Mouse (Mus musculus) gastrocnemius, adult 2 months (tissue): Measurements from ENCODE around the gene Zbed5. TPM values are rescaled to one million over a fixed set of nuclear protein-coding genes. Genes with fewer than 3 reads are reported as not detected.
A peak's percentile ranks its signal among the peaks of the same experiment; 100 is the strongest.
"Not testable (repeated sequence)": the region's sequence is repeated elsewhere in the genome, so short reads cannot be mapped to it uniquely, and the experiment has no call there.

Experiments
- DNase-seq: peaks from one replicate; pipeline ENCODE4 v3.0.0; 2022
- H3K27ac ChIP-seq: fragments of 200-600 bp; 2 replicates; pipeline ENCODE4 v1.8.1; 2022; ENCODE audit warnings: mild to moderate bottlenecking
- H3K4me3 ChIP-seq: fragments of 200-600 bp; 2 replicates; pipeline ENCODE4 v1.8.1; 2022; ENCODE audit warnings: mild to moderate bottlenecking, moderate library complexity
- CTCF ChIP-seq: fragments of 200-600 bp; IDR thresholded peaks from 2 replicates; pipeline ENCODE4 v1.8.1; 2022; ENCODE audit warnings: antibody characterized with exemption, mild to moderate bottlenecking, moderate library complexity
- intact Hi-C: fragments of 180-260 bp; cut with DNase I; formaldehyde crosslinking; loops from one replicate; pipeline ENCODE4 v1.15.1; 2025
- total RNA-seq, 2 experiments: library from RNA; stranded (reverse); gene quantifications; 2 replicates each; pipeline ENCODE4 v1.2.3; 2021

The Zbed5 gene
- total RNA-seq, 2 experiments from 2014 or later = 0.20 to 0.45 TPM

DNA sequence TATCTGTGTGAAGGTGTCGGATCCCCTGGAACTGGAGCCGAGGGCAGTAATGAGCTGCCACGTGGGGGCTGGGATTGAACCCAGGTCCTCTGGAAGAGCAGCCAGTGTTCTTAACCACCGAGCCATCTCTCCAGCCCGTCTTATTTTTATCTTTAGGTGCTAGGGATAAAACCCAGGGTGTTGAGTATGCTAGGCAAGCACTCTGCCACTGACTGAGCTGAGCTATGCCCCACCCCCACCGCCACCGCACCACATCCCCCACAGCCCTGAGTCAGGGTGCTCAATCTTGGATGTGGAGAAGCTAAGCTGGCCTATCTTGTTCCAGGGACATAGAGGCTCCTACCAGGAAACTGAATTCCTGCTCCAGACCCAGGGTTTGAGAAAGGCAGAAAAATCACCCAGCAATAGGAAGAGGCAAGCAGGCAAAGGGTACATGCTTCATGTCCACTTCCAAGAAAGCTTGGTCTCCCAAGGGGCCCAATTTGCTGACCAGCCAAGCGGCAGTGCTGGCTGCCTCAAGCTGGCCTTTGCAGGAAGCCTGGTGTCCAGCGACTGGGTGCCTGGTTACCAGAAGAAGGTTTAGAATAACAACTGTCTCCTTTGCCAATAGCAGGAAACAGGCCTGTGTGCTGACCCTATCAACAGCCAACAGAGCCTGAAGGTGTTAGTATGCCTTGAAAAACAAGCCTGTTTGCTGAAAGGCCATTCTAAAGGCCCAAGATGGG, 17.6 kb upstream of the Zbed5 start:
- peak; percentile 89 for DNase-seq
- intact Hi-C loops = no loop called here
- Histone ChIP-seq H3K4me3 (peak overlapping the region; percentile 75), H3K27ac (peak overlapping the region; percentile 97)
- no peak for TF ChIP-seq CTCF

- intact Hi-C loops = no loop called here
- DNase-seq = peak; percentile 93
- peak overlapping the region; percentile 75 for H3K4me3 ChIP-seq
- peak overlapping the region; percentile 97 for H3K27ac ChIP-seq
- TF ChIP-seq CTCF = peak; percentile 84
Measured at GRCm38 (mm10) chr5:129878946-129879345, 16.6 kb upstream of the Zbed5 start.

- Histone ChIP-seq H3K4me3 (no peak overlapping the region), H3K27ac (no peak overlapping the region; the same call in 1 of the 2 replicates)
- DNase-seq = no peak
- intact Hi-C loops = no loop called here
- TF ChIP-seq CTCF = no peak
Measured at GRCm38 (mm10) chr5:129879888-129880287, 15.6 kb upstream of the Zbed5 start.

GRCm38 (mm10) chr5:129886271-129886670, 9.3 kb upstream of the Zbed5 start:
- intact Hi-C loops = no loop called here
- no peak for TF ChIP-seq CTCF
- peak overlapping the region; percentile 98 for H3K27ac ChIP-seq
- H3K4me3 ChIP-seq = peak overlapping the region; percentile 76
- no peak for DNase-seq

GRCm38 (mm10) chr5:129886911-129887636, 8.4 kb upstream of the Zbed5 start, which contains the start of gene Chchd2:
TSS of gene Chchd2 (minus strand) at chr5:129887470.
- Histone ChIP-seq H3K27ac (peak within 1 kb of the TSS; percentile 98), H3K4me3 (peak within 1 kb of the TSS; percentile 76)
- intact Hi-C loops = no loop called here
- TF ChIP-seq CTCF = no peak
- DNase-seq = peak; percentile 94

GRCm38 (mm10) chr5:129890390-129890789, 5.1 kb upstream of the Zbed5 start:
- DNase-seq, H3K4me3 ChIP-seq, H3K27ac ChIP-seq, intact Hi-C loops: not testable (repeated sequence)

DNA sequence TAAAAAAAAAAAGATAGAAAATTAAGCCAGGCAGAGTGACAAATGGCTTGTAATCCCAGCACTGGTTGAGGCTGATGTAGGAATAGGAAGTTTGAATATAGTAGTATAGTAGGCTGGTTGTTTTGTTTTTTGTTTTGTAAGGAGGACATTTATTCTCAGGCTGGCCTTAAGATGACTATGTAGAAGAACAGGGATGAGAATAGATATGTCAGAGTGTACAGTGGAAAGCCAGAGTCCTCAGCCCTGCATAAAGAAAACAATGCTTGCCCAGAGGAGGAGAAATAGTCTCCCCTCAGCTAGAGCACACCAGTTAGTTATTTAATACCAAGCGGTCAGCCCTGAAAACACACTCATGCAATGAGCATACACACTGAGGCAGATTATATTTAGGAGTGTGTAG, 2.9 kb downstream of the Zbed5 start, which contains the start of gene Phkg1:
Gene Phkg1, minus strand, starts transcription at position 101 of the 400 bp plus-strand sequence.
- DNase-seq = no peak
- Histone ChIP-seq H3K4me3 (no peak within 1 kb of the TSS), H3K27ac (no peak within 1 kb of the TSS)
- no peak for TF ChIP-seq CTCF
- intact Hi-C loops = loop anchor here (5.0 kb wide), 1 partner anchor 39 kb away; no protein-coding TSS in a partner anchor

DNA sequence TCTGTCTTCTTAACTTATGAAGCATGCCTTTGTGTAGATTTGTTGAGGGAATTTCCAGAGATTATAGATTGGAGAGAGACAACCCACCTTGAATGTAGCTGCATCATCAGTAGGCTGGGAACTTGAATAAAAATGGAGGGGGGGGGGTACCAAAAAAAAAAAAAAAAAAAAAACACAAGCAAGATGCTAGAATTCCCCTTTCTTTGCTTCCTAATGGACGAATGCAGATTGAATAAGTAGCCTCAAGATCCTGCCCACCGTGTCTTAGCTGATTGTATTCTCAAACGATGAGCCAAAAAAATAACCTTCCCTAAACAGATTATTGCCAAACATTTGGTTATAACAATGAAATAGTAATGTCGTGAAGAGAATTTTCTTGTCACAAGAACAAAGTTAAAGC, 12.3 kb downstream of the Zbed5 start:
- Histone ChIP-seq H3K4me3 (peak overlapping the region; percentile 81), H3K27ac (peak overlapping the region; percentile 94)
- no peak for TF ChIP-seq CTCF
- intact Hi-C loops = loop anchor here (5.0 kb wide), 1 partner anchor 95 kb away; the partner anchor contains the start of gene Gusb
- no peak for DNase-seq

GRCm38 (mm10) chr5:129908242-129908965, 12.9 kb downstream of the Zbed5 start, which contains the start of gene Nupr1l:
TSS of gene Nupr1l (plus strand) at chr5:129908540.
- Histone ChIP-seq H3K4me3 (peak within 1 kb of the TSS; percentile 81), H3K27ac (peak within 1 kb of the TSS; percentile 94)
- peak; percentile 93 for DNase-seq
- intact Hi-C loops = loop anchor here (5.0 kb wide), 1 partner anchor 94 kb away; the partner anchor contains the start of gene Gusb
- peak; percentile 44 for TF ChIP-seq CTCF

GRCm38 (mm10) chr5:129909147-129909546, 13.6 kb downstream of the Zbed5 start:
- intact Hi-C loops = loop anchor here (5.0 kb wide), 1 partner anchor 93 kb away; the partner anchor contains the start of gene Gusb

GRCm38 (mm10) chr5:129909591-129909990, 14.1 kb downstream of the Zbed5 start:
- DNase-seq = no peak
- intact Hi-C loops = loop anchor here (5.0 kb wide), 1 partner anchor 93 kb away; the partner anchor contains the start of gene Gusb
- no peak overlapping the region for H3K27ac ChIP-seq
- no peak for TF ChIP-seq CTCF
- H3K4me3 ChIP-seq = no peak overlapping the region

More at GRCm38 (mm10) chr5:129909147-129909546, 13.6 kb downstream of the Zbed5 start:
- Histone ChIP-seq H3K4me3 (peak overlapping the region; percentile 81), H3K27ac (peak overlapping the region; percentile 94)
- no peak for TF ChIP-seq CTCF
- no peak for DNase-seq

DNA sequence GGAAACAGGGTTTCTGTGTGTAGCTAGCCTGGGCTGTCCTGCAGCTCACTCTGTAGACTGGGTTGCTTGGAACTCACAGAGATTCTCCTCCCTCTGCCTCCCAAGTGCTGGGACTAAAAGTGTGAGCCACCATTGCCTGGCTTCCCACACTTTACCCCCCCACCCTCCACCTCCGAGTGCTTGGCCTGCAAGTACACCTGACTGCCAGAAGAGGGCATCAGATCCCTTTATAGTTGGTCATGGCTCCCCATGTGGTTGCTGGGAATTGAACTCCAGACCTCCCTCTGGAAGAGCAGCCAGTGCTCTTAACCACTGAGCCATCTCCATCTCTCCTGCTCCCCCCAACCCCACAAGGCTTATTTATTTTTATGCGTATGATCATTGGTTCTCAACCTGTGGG, 18.5 kb downstream of the Zbed5 start:
- no peak overlapping the region for H3K27ac ChIP-seq
- DNase-seq = peak; percentile 31
- TF ChIP-seq CTCF = peak; percentile 61
- intact Hi-C loops = loop anchor here (10.0 kb wide), 1 partner anchor 231 kb away; the partner anchor contains the start of gene Kctd7
- H3K4me3 ChIP-seq = no peak overlapping the region

DNA sequence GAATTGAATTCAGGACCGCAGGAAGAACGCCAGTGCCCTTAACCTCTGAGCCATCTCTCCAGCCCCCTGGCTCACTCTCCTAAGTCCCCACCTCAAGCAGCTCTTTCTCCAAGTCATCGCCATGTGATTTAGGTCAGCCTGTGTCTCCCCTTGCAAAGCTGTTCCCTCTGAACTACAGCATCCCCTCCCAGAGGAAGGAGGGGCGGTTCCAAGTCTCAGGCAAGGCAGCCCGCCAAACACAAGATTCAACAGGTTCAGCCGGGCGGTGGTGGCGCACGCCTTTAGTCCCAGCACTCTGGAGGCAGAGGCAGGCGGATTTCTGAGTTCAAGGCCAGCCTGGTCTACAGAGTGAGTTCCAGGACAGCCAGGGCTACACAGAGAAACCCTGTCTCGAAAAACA, 20.0 kb downstream of the Zbed5 start:
- DNase-seq, H3K4me3 ChIP-seq, H3K27ac ChIP-seq: not testable (repeated sequence)
- intact Hi-C loops = loop anchor here (10.0 kb wide), 1 partner anchor 229 kb away; the partner anchor contains the start of gene Kctd7
